Mouse (Mus musculus): ENCODE data around the gene Nek7.

DNA sequence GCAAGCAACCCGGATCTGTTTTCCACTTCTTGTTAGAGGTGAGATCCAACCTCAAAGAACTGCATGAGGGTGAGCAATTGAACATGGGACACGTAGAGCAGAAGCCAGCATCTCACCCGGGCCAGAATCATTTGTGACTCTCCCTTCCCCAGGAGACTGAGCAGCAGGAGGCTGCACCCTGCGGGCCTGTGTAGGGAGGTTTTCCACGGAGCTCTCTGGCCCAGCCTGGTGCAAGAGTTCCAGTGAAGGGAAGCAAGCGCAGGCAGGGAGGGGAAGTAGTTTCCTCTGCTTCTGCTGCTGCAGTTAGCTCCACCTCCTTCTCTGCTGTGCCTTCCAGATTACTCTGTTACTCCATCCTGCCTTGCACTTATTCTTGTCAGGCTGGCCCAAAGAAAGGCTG lies 69.8 kb downstream of the Nek7 start:
- TF ChIP-seq GATA1 (IDR thresholded peaks at IDR 0.05; ENCODE audit: borderline replicate concordance, low read length) (no peak), FLI1 (IDR thresholded peaks at IDR 0.05; ENCODE audit: low read length) (no peak)

All from megakaryocyte, embryonic 14.5 days (primary cell).